Mouse (Mus musculus): Measurements from ENCODE around the gene Rdh11. TPM values are rescaled to one million over a fixed set of nuclear protein-coding genes. Genes with fewer than 3 reads are reported as not detected.

The Rdh11 gene
- total RNA-seq, 2 experiments from 2014 or later, result 3.5 to 20.9 TPM

DNA sequence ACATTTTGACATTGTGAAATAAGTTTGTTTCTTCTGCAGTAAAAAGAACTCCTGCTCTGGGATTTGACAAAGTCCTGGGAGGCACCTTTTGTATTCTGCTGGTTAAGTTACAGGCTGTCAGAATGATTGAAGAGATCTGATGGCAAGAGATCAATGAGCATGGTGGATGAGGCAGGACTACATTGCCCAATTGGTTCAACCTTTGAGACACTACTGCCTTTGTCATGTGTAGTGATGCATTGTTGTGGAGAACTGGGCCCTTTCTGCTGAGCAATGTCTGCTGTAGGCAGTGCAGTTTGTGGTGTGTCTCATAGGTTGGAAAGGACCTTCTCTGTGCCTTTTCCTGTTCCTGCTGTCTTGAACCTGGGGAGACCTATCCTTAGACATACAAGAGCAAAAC, 50.7 kb downstream of the Rdh11 start:
- ATAC-seq (replicated peaks; ENCODE audit: poor library complexity, severe bottlenecking), result peak; percentile 38; the same call in 1 of the 2 replicates

GRCm38 (mm10) chr12:79140811-79141210, 51.3 kb downstream of the Rdh11 start:
- peak; percentile 87 for ATAC-seq (replicated peaks; ENCODE audit: poor library complexity, severe bottlenecking)

GRCm38 (mm10) chr12:79139417-79139816, 52.7 kb downstream of the Rdh11 start:
- ATAC-seq (replicated peaks; ENCODE audit: poor library complexity, severe bottlenecking), result no peak

GRCm38 (mm10) chr12:79138999-79139398, 53.1 kb downstream of the Rdh11 start:
- no peak for ATAC-seq (replicated peaks; ENCODE audit: poor library complexity, severe bottlenecking)

GRCm38 (mm10) chr12:79136949-79137348, 55.1 kb downstream of the Rdh11 start:
- no peak for ATAC-seq (replicated peaks; ENCODE audit: poor library complexity, severe bottlenecking)

DNA sequence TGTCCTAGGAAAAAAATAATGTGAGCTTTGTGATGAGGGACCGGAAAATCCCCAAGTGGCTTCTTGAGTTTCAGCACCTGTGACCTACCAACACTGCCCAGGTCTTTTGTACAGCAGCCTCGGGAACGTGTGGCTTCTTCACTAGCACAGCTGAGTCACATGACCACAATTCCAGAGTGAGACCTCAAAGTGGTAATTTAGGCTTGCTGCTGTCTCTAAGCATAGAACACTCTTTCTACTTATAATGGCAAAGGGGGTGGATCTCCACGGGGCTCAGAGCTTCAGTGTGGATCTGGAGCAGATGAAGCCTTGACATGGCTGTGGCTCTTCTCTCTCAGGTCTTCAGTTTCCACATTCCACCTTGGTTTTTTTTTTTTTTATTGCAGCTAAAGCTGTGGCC, 57.0 kb downstream of the Rdh11 start:
- no peak for ATAC-seq (replicated peaks; ENCODE audit: poor library complexity, severe bottlenecking)

GRCm38 (mm10) chr12:79134676-79135075, 57.4 kb downstream of the Rdh11 start:
- no peak for ATAC-seq (replicated peaks; ENCODE audit: poor library complexity, severe bottlenecking)

GRCm38 (mm10) chr12:79131706-79132460, 60.2 kb downstream of the Rdh11 start:
- peak; percentile 96 for ATAC-seq (replicated peaks; ENCODE audit: poor library complexity, severe bottlenecking)

- ATAC-seq (replicated peaks; ENCODE audit: poor library complexity, severe bottlenecking), result no peak
Measured at GRCm38 (mm10) chr12:79131178-79131675, 60.9 kb downstream of the Rdh11 start.

DNA sequence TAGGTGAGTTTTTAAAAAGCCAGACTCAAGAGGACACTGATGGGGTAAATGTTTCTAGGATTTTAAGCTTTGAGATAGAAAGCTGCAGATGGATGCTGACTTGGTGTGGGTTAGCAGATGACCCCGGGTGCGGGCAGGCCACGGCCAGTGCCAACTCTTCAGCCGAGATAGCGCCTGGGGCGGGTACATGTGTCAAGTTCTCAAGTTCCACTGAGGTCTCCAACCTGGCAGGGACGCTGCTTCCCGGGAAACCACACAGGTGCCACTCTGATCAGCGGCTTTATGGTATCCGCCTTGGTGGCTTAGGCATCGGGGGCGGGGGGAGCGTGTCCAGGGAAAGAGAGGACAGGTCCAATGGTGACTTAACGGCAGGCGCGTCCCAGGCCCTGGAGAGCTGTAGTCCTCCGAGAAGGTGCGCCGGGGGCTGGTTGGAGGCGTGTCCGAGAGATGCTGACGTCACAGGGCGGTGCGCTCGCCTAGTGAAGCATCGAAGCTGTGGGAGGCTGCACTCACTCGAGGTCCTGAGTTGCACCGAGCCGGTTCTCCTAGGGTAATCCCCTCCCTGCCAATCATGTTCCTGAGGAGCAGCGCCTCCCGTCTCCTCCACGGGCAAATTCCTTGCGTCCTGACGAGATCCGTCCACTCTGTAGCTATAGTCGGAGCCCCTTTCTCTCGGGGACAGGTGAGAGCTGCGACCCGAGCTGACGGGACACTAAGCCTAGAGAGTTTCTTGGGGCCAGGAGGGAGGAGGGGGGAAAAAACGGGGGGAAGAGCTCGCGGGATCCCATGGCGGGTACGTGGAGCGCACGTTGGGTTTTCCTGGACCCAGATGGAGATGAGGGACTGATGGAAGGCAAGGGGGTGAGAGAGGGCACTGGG, 61.6 kb downstream of the Rdh11 start, which contains the start of gene Arg2:
Gene Arg2, plus strand, starts transcription at position 479 of the 879 bp plus-strand sequence.
- ATAC-seq (replicated peaks; ENCODE audit: poor library complexity, severe bottlenecking), result peak; percentile 83

Other genes with a start within 250 kb of the Rdh11 start
- 104 and 113 TPM in 2 replicates for gene Tmem229b, start 184.7 kb downstream of the Rdh11 start, total RNA-seq (2014; fragmentation: Nextera tagmentation)
- gene Tmem229b, start 184.7 kb downstream of the Rdh11 start, total RNA-seq (2017), result 83.8 and 100 TPM in 2 replicates
- 0.41 TPM in 1 of 2 replicates, not detected in the other for gene Plekhh1, start 163.1 kb downstream of the Rdh11 start, total RNA-seq (2014; fragmentation: Nextera tagmentation)
- 0.09 and 0.21 TPM in 2 replicates for gene Plekhh1, start 163.1 kb downstream of the Rdh11 start, total RNA-seq (2017)
- 13.6 and 14.3 TPM in 2 replicates for gene Pigh, start 102.6 kb downstream of the Rdh11 start, total RNA-seq (2014; fragmentation: Nextera tagmentation)
- 14.7 and 14.8 TPM in 2 replicates for gene Pigh, start 102.6 kb downstream of the Rdh11 start, total RNA-seq (2017)
- gene Arg2, start 61.5 kb downstream of the Rdh11 start, total RNA-seq (2014; fragmentation: Nextera tagmentation), result not detected in 2 replicates
- 0.26 TPM in 1 of 2 replicates, not detected in the other for gene Arg2, start 61.5 kb downstream of the Rdh11 start, total RNA-seq (2017)
- gene Vti1b, start 19.6 kb downstream of the Rdh11 start, total RNA-seq (2014; fragmentation: Nextera tagmentation), result 48.7 and 57.1 TPM in 2 replicates
- gene Vti1b, start 19.6 kb downstream of the Rdh11 start, total RNA-seq (2017), result 142 and 217 TPM in 2 replicates
- gene Rdh12, start 16.6 kb upstream of the Rdh11 start, total RNA-seq (2014; fragmentation: Nextera tagmentation), result 2.5 and 2.7 TPM in 2 replicates
- gene Rdh12, start 16.6 kb upstream of the Rdh11 start, total RNA-seq (2017), result 5.1 and 8.8 TPM in 2 replicates
- 21.4 and 52.9 TPM in 2 replicates for gene Zfyve26, start 104.0 kb upstream of the Rdh11 start, total RNA-seq (2014; fragmentation: Nextera tagmentation)
- gene Zfyve26, start 104.0 kb upstream of the Rdh11 start, total RNA-seq (2017), result 12.2 and 15.8 TPM in 2 replicates
- gene Rad51b, start 105.0 kb upstream of the Rdh11 start, total RNA-seq (2014; fragmentation: Nextera tagmentation), result 10.8 and 21.0 TPM in 2 replicates
- 19.0 and 24.4 TPM in 2 replicates for gene Rad51b, start 105.0 kb upstream of the Rdh11 start, total RNA-seq (2017)

Data from granulocyte monocyte progenitor cell, adult 5-6 weeks (primary cell).